Mouse (Mus musculus): ENCODE measurements around the gene Wdr66.

GRCm38 (mm10) chr5:123362911-123363310 lies 111.0 kb downstream of the Wdr66 start:
- TF ChIP-seq CTCF (conservative IDR thresholded peaks at IDR 0.05 in 1 of 2, IDR thresholded peaks at IDR 0.05 in 1 of 2; ENCODE audit: low read depth in 2 of 2, low read length in 2 of 2) (no peak), EP300 (IDR thresholded peaks at IDR 0.05; ENCODE audit: low read length) (no peak), ELF1 (IDR thresholded peaks at IDR 0.05; ENCODE audit: low read depth, low read length) (no peak), MAZ (IDR thresholded peaks at IDR 0.05; ENCODE audit: low read depth, low read length) (no peak), CHD1 (IDR thresholded peaks at IDR 0.05; ENCODE audit: low read depth, low read length) (no peak), SMC3 (IDR thresholded peaks at IDR 0.05; ENCODE audit: low read depth, low read length) (no peak), MAX (IDR thresholded peaks at IDR 0.05; ENCODE audit: low read length) (no peak), NRF1 (IDR thresholded peaks at IDR 0.05; ENCODE audit: low read depth, low read length) (no peak), POLR2A (IDR thresholded peaks at IDR 0.05; ENCODE audit: low read depth, low read length) (no peak)

All from CH12.LX (cell line).